Mouse (Mus musculus) E14TG2a.4 (cell line): Measurements from ENCODE around the gene Mapk14.

ENCODE experiments used
- CTCF ChIP-seq: conservative IDR thresholded peaks from 2 replicates; pipeline ENCODE4 v1.5.1; 2014; ENCODE audit warnings: low read length
- NANOG ChIP-seq: IDR thresholded peaks from 2 replicates; pipeline ENCODE4 v1.6.1; 2014; ENCODE audit warnings: borderline replicate concordance, low read length, mixed read lengths

DNA sequence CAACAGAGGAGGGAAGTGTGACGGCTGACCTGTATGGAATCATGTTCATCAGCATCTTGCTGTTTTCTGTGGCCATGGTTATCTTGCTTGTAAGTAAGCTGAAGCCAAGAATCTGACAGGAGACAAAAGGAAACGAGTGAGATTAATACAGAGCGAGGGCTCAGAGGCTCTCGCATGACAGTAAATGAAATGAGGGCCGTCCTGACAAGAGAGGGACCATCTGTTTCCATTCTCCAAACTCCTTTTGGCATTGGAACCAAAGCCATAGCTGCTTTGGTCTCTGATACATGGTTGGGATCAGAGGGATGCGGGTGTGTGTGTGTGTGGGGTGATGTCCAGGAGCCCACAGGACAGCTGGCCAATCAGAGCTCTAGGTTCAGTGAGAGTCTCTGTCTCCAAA, 31.6 kb upstream of the Mapk14 start:
- TF ChIP-seq CTCF (no peak), NANOG (no peak)
